Mouse (Mus musculus) B cell, adult (primary cell): ENCODE measurements around the gene Mms22l. TPM values are rescaled to one million over a fixed set of nuclear protein-coding genes. Genes with fewer than 3 reads are reported as not detected.

Experiments
- total RNA-seq: library from RNA; stranded (reverse); gene quantifications from 4 replicates; pipeline ENCODE4 v1.2.4, GENCODE M21; 2023; ENCODE audit not compliant: inconsistent age

Mms22l gene
- 8.5 to 11.0 TPM (median 10.6 TPM) in 4 replicates for total RNA-seq

DNA sequence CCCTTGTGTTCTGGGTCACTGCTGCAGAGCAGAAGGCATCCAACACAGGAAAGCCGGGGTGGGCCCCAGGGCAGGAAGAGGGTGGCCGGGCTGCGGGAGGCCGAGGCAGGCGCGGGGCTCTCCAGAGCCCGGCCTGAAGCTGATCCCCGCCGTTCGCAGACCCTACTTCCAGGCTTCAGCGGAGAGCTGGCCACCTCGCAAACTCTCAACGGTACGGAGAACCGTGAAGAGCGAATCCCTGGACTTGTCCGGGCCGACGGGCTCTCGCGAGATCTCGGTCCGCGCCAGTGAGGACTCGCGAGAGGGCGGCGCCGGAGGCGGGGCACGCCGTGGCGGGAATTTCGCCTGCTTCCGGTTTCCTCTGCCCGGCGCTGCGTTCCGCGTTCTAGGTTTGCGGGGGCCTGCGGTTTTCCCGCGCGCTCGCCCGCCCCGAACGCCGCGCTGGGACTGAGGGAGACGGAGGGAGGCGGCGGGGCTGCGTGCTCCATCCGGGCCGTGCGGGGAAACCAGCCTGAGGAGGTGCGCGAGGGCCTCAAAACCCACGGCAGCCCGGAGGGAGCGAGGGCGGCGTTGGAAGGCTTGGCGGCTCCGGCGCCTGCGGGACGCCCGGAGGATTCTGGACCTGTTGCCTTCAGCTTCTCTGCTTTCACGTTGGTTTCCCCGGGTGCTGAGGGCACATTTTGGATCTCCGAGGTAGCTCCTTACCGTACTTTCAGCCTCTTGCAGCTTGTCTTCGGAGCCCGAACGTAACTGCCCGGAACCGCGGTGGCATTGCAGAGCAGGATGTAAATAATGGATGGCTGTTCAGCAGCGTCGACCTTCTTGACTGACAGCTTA lies at the start of gene Mms22l:
Gene Mms22l (plus strand): TSS at position 336 of the 837 bp plus-strand sequence.

